Mouse (Mus musculus): ENCODE data around the gene Slc5a10.
"Not testable (repeated sequence)": the region's sequence is repeated elsewhere in the genome, so short reads cannot be mapped to it uniquely, and the experiment has no call there.

Slc5a10 gene

GRCm38 (mm10) chr11:61647110-61647910 lies 73.3 kb downstream of the Slc5a10 start:
- DNase-seq = no peak

GRCm38 (mm10) chr11:61646499-61647039 lies 74.1 kb downstream of the Slc5a10 start:
- no peak for DNase-seq

GRCm38 (mm10) chr11:61645357-61645857 lies 75.2 kb downstream of the Slc5a10 start:
- DNase-seq = no peak

- DNase-seq = peak; percentile 76
Measured at GRCm38 (mm10) chr11:61644576-61645326, 75.9 kb downstream of the Slc5a10 start.

GRCm38 (mm10) chr11:61643184-61643961 lies 77.3 kb downstream of the Slc5a10 start:
- DNase-seq = no peak

GRCm38 (mm10) chr11:61642106-61642505 lies 78.5 kb downstream of the Slc5a10 start:
- DNase-seq = no peak

GRCm38 (mm10) chr11:61640585-61640984 lies 80.0 kb downstream of the Slc5a10 start:
- not testable (repeated sequence) for DNase-seq

- DNase-seq = no peak
Measured at GRCm38 (mm10) chr11:61639601-61640177, 80.9 kb downstream of the Slc5a10 start.

GRCm38 (mm10) chr11:61638764-61639536 lies 81.7 kb downstream of the Slc5a10 start:
- no peak for DNase-seq

- DNase-seq = no peak
Measured at GRCm38 (mm10) chr11:61637856-61638255, 82.8 kb downstream of the Slc5a10 start.

- no peak for DNase-seq
Measured at GRCm38 (mm10) chr11:61637413-61637812, 83.2 kb downstream of the Slc5a10 start.

GRCm38 (mm10) chr11:61636309-61636708 lies 84.3 kb downstream of the Slc5a10 start:
- DNase-seq = not testable (repeated sequence)

- DNase-seq = no peak
Measured at GRCm38 (mm10) chr11:61629621-61630020, 91.0 kb downstream of the Slc5a10 start.

GRCm38 (mm10) chr11:61626509-61626908 lies 94.1 kb downstream of the Slc5a10 start:
- no peak for DNase-seq

GRCm38 (mm10) chr11:61625136-61625535 lies 95.5 kb downstream of the Slc5a10 start:
- no peak for DNase-seq

Measured in right cerebral cortex, adult 18-20 months (tissue).